Mouse (Mus musculus): Measurements from ENCODE around the gene Atp1b1. TPM values are rescaled to one million over a fixed set of nuclear protein-coding genes. Genes with fewer than 3 reads are reported as not detected.

The Atp1b1 gene
- polyA plus RNA-seq, 2 experiments from 2014 or later: 1.7 to 2.2 TPM

DNA sequence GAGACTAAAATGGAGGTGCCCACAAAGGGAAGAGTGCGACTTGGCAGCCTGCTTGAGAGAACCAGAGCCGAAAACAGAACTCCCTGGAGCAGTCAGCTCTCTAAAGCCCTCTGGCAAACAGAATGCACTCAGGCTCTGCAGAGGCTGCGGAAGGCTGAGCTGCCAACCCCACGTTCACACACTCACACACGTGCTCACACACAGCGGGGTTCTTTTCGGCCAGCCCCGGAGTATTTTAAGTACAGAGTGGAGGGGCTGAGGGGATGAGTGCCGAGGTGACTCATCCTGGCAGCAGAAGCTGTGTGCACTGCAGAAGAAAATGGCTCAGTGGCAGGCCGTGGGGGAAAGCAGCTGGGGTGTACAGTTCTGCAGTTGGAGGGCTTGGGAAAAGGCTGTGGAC, 3.6 kb upstream of the Atp1b1 start:
- no peak for ATAC-seq

- no peak for ATAC-seq
Observed at GRCm38 (mm10) chr1:164460921-164461697, 3.0 kb upstream of the Atp1b1 start.

GRCm38 (mm10) chr1:164459127-164459905, 1.2 kb upstream of the Atp1b1 start:
- no peak for ATAC-seq

DNA sequence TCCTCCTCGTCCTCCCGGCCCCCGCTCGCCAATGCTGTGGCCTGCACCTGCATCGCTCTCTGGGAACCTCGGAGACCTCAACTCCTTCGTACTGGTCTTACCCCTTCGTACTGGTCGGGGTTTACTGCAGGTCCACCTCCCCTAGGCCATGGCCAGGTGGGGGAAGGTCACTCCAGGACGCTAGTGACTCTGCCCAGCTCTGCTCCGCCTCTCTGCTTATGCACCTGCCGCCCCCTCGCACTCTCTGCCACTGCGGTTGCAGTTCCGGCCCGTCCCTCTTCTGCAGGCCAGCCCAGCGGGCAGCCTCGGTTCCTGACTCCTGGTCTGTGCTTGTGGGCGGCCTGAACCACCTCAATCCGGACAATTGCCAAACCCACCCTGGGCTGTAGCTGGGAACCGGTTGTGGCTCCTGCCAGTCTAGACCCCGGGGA, 481 bp upstream of the Atp1b1 start:
- ATAC-seq: peak; percentile 22

- ATAC-seq: peak; percentile 7
Observed at GRCm38 (mm10) chr1:164457531-164458244, 467 bp downstream of the Atp1b1 start.

- no peak for ATAC-seq
Observed at GRCm38 (mm10) chr1:164456731-164457130, 1.4 kb downstream of the Atp1b1 start.

- ATAC-seq: no peak
Observed at GRCm38 (mm10) chr1:164456065-164456464, 2.1 kb downstream of the Atp1b1 start.

DNA sequence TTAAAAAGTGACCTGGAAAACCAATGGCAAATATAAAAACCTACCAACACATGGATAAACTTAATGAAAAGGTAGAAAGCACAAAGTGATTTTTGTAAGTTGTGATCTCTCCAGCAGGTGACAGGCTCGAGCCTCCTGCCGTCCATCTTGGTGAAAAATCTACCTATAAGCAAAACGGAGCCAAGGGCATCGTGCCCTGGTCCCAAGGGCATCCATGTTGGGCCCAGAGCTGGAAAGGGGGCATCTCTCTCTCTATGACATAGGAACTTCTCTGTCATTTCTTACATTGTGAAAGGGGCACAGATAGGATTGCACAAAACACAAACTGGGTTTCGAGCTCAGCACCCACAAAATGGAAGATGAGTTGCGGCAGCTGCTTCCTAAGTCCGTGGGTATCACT, 2.5 kb downstream of the Atp1b1 start:
- ATAC-seq: no peak

DNA sequence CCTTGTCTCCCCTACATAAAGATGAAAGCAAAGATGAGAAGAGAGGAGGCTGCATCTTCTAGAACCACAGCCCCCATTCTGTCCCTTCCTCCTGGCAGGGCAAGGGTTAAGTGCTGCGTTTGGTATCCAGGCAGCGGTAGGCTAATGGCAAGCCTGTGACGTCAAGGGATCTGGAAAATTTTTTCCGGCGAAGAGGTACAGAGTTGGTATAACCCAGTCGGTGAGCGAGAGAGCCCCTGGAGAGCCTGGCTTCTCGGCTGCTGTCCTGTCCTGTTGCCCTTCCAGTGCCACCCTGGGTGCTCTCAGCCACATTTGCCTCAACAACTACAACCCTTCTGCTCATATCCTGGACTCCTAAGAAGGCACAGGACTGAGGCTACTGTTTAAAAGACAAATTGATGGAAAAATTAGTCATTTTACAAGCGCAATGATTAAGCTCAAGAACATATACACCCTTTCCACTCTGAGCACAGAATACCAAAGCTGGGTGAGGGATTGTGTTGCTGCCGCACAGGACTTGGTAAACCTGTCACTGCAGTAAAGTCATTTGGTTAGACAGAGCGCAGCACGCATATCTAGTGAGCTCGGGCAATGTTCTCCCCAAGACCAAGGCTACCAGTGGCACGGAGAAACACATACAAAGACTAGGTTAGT, 3.3 kb downstream of the Atp1b1 start:
- no peak for ATAC-seq

GRCm38 (mm10) chr1:164453739-164454138, 4.4 kb downstream of the Atp1b1 start:
- peak; percentile 43 for ATAC-seq

GRCm38 (mm10) chr1:164453146-164453545, 5.0 kb downstream of the Atp1b1 start:
- no peak for ATAC-seq

DNA sequence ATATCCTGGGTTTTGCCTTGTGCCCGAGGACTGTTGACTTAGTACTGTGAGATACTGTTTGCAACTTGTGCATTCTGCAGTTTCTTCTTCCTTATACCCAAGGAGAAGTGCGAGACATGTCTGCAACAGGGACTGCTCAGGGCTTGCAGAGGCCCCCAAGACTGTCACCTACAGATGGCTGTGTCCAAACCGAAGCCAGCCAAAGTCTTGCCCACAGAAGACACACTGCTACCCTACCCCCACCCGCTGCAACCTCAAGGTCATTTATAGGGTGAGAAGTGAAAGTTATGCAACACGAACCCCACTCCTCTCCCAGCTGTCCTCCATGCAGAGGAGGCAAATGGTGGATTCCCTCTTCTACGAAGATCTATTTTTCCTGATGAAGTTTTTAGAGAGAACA, 5.6 kb downstream of the Atp1b1 start:
- ATAC-seq: no peak

DNA sequence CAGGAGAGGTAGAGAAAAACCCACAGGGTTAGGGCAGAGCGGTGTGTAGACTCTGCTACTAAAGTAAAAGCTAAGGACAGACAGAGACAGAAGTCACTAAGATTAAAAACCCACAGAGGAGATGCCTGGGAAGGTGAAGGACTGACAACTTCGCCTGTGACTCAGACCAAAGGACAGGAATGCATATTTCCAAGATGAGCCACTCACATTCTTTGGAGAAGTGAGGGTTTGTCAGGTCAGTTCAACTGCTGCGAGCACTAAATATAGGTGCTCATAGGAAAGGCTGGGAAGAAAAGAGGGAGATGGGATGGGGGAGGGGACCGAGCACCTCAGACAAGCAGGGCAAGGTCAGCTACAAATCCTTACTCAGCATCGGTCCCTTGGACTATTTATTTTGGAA, 6.8 kb downstream of the Atp1b1 start:
- ATAC-seq: no peak

GRCm38 (mm10) chr1:164450644-164451043, 7.5 kb downstream of the Atp1b1 start:
- ATAC-seq: no peak

- ATAC-seq: no peak
Observed at GRCm38 (mm10) chr1:164450231-164450630, 7.9 kb downstream of the Atp1b1 start.

GRCm38 (mm10) chr1:164449626-164450025, 8.5 kb downstream of the Atp1b1 start:
- no peak for ATAC-seq

DNA sequence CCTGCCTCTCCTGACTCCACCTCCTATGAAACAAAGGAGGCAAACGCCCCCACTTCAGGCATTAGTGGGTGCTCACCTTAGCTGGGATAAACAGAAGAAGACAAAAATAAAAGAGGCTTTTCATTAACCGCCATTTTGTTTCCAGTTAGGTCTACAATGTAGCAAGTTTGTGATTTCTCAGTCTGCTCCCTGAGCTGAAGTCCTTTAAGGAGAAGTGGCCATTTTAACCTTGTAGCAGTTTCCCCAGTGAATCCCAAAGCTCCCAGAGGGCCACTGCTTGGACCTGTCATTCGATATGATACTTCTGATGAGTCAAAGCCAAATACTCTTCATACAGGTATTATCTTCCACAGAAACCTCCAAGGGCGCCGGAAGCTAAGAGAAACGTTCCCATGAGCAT, 10.6 kb downstream of the Atp1b1 start:
- ATAC-seq: no peak

DNA sequence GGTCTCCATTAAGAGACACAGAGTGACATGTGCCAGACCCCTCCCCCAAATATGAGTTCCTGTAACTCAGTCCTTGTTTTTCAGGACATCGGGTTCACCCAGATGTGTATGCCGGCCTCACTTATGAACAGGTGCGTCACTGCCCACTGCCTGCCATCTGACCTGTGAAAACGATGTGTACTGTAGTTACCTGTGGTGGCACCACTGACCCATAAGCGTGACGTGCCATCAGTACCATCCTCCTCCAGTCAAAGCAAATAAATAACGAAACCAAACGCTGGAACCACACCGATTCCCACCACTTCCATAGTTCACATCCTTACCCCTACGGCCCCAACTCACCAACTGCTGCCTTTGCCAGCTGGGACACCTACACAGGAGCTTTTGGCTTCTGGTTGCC, 11.6 kb downstream of the Atp1b1 start:
- ATAC-seq: no peak

DNA sequence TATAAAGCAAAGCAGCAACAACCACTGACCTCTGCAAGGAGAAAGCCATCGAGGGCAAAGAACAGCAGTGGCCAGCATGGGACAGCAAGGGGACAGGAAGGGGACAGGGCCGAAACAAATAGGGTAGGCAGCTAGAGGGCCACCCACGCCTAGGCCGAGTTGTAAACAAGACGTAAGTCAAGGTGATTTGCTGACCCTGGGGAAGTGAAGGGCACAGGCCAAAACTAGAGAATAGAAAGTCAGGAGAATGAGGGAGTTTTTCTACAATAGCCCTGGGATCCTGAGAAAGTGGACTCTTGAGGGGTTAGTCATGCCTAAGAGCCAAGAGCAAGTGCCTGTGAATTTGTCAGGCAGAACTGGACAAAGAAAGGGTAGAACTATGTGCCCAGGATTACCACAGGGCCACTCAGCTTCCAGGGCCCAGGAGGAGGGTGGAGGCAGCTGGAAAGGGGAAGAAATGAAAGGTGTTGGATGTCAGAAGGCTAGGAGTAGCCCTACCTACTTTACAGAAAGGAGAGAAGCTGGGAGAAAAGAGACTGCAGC, 12.5 kb downstream of the Atp1b1 start:
- ATAC-seq: no peak

- ATAC-seq: no peak
Observed at GRCm38 (mm10) chr1:164441408-164441974, 16.7 kb downstream of the Atp1b1 start.

- ATAC-seq: no peak
Observed at GRCm38 (mm10) chr1:164440708-164441407, 17.3 kb downstream of the Atp1b1 start.

Measured in activated CD4-positive, CD25-positive, alpha-beta regulatory T cell, adult 4 months (primary cell).